Mouse (Mus musculus) gastrocnemius, postnatal 14 days (tissue): ENCODE data around the gene Reg4. TPM values are rescaled to one million over a fixed set of nuclear protein-coding genes. Genes with fewer than 3 reads are reported as not detected.

Experiments used
- DNase-seq: peaks from one replicate; pipeline ENCODE4 v3.0.0; 2021; ENCODE audit warnings: mixed read lengths
- intact Hi-C: fragments of 180-260 bp; cut with DNase I; formaldehyde crosslinking; loops from one replicate; pipeline ENCODE4 v1.15.1; 2025; ENCODE audit warnings: low total_unique reads
- total RNA-seq, 2 experiments: library from RNA; stranded (reverse); gene quantifications; 2 replicates each; pipeline ENCODE4 v1.2.3; 2021

Gene Reg4
- total RNA-seq, 2 experiments from 2014 or later: not detected

DNA sequence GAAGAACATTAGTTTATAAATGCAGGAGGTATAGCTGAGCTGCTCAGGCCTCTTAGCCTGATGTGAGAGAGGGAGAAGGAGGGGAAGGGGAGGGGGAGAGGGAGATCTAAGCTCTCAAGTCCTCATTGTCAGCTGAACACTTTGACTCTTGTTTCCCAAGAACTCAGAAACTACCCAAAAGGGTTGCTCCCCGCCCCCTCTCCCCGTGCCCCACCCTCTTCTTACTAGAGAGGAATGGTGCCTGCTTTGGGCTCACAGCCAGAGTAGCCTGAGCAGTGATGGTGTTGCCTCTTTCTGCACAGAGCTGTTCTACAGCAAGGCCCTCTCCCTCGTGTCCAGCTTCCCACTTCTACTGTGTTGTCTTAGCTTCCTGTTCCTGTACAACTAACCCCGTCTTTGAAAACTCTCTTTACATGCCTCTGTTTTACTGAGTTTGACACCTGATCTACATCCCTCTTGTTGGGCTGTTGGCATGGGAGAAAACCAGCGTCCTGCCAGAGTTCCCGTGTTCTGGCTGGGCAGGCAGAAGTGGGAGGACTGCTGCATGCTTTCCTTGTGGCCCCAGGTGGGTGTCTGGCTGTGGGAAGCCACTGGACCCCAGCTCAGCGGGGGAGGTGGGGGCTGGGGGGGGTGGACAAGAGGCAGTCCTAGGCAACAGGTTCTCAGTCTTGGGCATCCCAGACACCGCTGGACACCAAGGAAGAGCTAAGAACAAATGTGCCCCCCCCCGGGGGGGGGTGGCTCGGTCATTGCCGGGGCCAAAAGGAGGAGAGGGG lies 51.9 kb downstream of the Reg4 start:
- no peak for DNase-seq
- intact Hi-C loops: no loop called here

DNA sequence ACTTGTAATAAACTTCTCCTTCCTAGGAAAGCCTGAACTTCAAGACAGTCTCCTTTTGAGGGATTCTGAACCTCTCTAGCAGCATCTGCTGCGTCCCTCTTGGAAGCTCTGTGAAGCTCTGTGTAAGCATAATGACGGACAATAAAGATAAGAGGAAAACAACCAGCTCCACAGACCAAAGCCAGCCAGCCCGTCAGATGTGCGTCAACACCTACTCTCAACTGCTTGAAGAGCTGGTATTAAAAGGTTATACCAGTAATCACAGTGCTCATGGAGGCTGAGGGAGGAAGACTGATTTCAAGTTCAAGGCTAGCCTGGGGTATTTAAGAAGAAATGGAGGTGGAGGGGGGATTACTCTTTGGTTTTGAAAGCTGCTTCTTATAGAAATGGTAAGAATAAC lies 57.7 kb downstream of the Reg4 start:
- intact Hi-C loops: no loop called here
- no peak for DNase-seq

DNA sequence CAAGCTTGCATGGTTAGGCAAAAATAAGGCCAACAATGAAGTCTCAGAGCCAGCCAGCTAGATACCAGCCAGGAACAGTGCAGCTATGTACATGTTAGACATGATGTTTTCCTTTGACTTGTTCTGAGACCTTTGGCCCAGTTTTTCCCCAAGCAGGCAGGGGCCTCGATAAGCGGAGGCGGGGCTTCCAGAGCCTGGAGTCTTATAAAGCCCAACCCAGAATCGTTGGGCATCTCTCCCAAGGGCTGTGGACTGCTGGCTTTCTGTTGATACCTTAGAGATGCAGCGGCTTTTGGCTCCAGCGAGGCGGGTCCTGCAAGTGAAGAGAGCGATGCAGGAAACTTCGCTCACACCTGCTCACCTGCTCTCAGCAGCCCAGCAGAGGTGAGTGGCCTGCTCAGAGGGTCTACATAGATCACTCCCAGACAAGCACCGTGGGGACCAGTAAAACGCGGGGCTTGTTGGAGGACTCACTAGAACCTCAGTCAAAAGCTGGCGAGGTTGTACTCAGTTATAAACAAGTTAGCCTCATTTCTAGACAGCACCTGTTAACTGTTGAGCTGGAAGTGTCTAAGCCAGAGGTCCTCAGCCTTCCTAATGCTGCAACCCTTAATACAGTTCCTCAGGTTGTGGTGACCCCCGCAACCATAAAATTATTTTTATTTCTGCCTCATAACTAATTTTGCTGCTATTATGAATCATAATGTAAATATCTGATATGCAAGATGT lies 58.4 kb downstream of the Reg4 start, which contains the start of gene Hmgcs2:
TSS of gene Hmgcs2 (plus strand) at position 232 of the 729 bp plus-strand sequence.
- peak; percentile 36 for DNase-seq
- intact Hi-C loops: no loop called here

DNA sequence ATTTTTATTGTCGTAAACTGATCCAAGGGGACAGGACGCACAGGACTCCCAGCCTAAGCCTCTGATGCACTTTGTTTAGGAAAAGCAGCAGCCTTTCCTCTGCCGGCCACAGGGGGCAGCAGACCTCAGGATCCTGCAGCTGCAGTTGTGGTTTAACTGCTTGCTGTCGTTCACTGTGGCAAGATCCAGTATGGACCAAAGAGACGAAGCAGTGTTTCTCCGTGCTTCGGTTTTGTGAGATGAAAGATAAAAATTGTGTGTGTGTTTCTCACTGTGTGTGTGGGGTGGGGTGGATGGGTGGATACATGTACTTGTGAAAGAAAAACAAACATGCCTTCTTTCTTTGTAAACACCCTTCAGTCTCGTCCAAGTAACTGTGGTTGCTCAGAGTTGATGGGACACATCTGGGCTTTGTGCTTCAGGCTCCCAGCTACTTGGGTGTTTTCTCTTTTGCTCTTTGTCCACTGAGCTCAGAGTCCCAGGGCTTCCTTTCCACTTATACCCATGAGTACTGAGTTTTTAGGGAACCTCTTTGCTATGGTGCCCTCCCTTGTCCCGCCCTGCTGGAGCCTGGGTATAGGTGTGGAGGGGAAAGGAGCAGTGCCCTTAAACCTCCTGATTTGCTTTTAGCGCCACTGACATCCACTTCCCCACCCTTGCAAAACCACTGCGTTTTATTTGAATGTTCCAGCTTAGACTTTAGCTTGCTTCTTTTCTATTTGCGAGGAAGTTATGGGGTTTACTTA lies 59.1 kb downstream of the Reg4 start:
- intact Hi-C loops: no loop called here
- peak; percentile 52 for DNase-seq

DNA sequence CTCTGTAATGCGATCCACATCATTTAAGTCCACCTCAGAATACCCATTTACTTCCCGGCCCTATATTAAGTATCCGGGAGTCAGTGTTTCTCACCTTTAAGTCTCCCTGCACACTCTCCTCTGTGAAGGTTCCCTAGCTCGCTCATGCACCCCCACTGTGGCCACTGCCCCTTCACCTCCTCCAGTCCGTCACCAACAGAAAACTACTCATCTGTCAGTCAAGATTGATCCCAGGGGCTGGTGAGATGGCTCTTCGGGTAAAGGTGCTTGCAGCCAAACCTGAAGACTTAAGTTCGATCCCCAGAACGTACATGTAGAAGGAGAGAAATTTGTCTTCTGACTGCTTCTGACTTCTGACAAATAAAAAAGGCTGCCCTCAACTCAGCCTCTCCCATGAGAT lies 60.5 kb downstream of the Reg4 start:
- DNase-seq: no peak
- intact Hi-C loops: no loop called here

DNA sequence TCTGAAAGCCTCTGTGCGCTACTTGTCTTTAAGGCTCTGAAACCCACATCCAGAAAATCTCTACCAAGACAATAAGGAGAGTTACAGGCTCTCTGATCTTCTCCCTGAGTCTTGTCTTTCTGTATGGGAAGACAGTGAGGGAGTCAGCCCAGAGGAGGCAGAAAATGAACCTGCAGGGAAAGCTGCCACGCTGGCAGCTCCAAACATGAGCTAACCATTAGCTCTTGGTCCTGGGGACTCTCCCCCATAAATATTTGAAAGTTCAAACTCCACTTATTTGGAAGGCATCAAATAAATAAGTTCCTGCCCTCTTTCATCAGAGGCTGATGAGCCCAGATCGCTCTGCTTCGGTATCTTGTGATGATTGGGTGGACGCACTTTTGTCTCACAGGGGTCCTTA lies 61.2 kb downstream of the Reg4 start:
- intact Hi-C loops: no loop called here
- no peak for DNase-seq

Other genes with a start within 250 kb of the Reg4 start
- gene Notch2, start 208.6 kb upstream of the Reg4 start, total RNA-seq: 10 to 100 TPM; 19.0 to 21.1 TPM
- not detected for gene Adam30, start 61.5 kb upstream of the Reg4 start, total RNA-seq
- gene Hmgcs2, start 58.3 kb downstream of the Reg4 start, total RNA-seq: 1 to 10 TPM; 2.1 to 2.3 TPM
- 1 to 10 TPM; 5.7 to 7.0 TPM for gene Phgdh, start 117.8 kb downstream of the Reg4 start, total RNA-seq
- gene Zfp697, start 160.3 kb downstream of the Reg4 start, total RNA-seq: 1 to 10 TPM; 1.2 to 1.3 TPM
- not detected for gene Gm4450, start 235.0 kb downstream of the Reg4 start, total RNA-seq